In the genomic region with DNA sequence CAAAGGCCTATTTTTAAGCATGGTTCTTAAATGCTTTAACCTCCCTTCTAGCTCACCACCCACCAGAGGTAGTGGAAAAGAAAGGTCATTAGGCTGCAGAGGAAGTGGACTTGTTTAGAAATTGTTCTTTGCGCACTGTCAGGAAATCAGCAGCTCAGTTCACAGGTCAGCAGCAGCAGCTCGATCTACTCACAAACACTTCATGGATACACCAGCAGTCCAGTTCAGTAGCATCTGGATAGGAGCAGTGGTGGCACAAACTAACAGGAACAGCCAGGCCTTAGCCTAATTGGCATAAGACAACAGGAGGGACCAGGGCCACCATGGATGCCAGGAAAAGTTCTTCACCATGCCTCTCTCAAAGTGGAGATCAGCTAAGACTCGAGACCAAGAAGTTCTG, we compare ENCODE assay signal across 22 mouse cellular contexts. TPM values are rescaled to one million over a fixed set of nuclear protein-coding genes. Genes with fewer than 3 reads are reported as not detected.
"Had no signal": no experiment of that assay in that cellular context is flagged by ENCODE, and none has a peak within 500 bp of the region (broad histone marks: within the 10 kb centered on the region; RNA-seq: fewer than 3 reads in every experiment).

No protein-coding gene starts in this region.

- H3K27me3 ChIP-seq: limb, embryonic 12.5 days; limb, embryonic 15.5 days; neural tube, embryonic 13.5 days; stomach, embryonic 15.5 days had no signal

- H3K9ac ChIP-seq: limb, embryonic 12.5 days; limb, embryonic 15.5 days; liver, embryonic 14.5 days; liver, postnatal 0 days; neural tube, embryonic 13.5 days; stomach, embryonic 15.5 days had no signal

- H3K4me3 ChIP-seq: layer of hippocampus, adult 2 months; limb, embryonic 12.5 days; limb, embryonic 15.5 days; neural tube, embryonic 13.5 days; stomach, embryonic 15.5 days had no signal

- H3K4me1 ChIP-seq: limb, embryonic 12.5 days; limb, embryonic 15.5 days; neural tube, embryonic 13.5 days; stomach, embryonic 15.5 days had no signal

- H3K36me3 ChIP-seq: limb, embryonic 12.5 days; limb, embryonic 15.5 days; neural tube, embryonic 13.5 days; stomach, embryonic 15.5 days had no signal

- DNase-seq: kidney, adult 2 months; kidney, postnatal 25 days; left cerebral cortex, postnatal 4 days; liver, postnatal 0 days; midbrain, embryonic 14.5 days; retina, postnatal 1 day; right cerebral cortex, postnatal 25 days; spleen, adult 18-20 months; thymus, postnatal 25 days had no signal

- H3K9me3 ChIP-seq: limb, embryonic 12.5 days; limb, embryonic 15.5 days; neural tube, embryonic 13.5 days; stomach, embryonic 15.5 days had no signal

- ATAC-seq: intestine, postnatal 0 days; liver, postnatal 0 days had no signal

- H3K4me2 ChIP-seq: limb, embryonic 12.5 days; limb, embryonic 15.5 days; liver, embryonic 11.5 days; midbrain, embryonic 11.5 days; neural tube, embryonic 13.5 days; stomach, embryonic 15.5 days had no signal

- H3K27ac ChIP-seq: kidney, postnatal 0 days; layer of hippocampus, adult 2 months; limb, embryonic 12.5 days; limb, embryonic 15.5 days; liver, embryonic 14.5 days; neural tube, embryonic 13.5 days; stomach, embryonic 15.5 days had no signal

RNA-seq across cellular contexts. Expression of a gene that starts 49.3 kb away (rescaled TPM):
- total RNA-seq: megakaryocyte progenitor cell, adult 5-6 weeks; megakaryocyte-erythroid progenitor cell, adult 5-6 weeks; neutrophil, adult 5-6 weeks had no signal
